In the genomic region with DNA sequence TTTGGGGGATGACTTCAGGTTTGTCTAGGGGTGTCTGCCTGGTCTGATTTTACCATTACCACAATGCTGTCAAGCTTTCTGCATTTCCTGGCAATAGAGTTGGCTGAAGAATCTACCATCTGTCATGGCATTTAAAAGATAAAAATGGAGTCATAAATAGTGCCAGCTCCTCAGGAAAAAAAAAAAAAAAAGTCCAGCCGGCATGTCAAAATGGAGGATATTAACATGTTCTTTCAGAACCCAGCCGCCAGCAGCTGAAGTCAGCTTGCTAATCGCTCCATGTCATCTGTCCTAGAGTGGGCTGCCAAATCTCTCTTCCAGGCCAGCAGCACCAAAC, we compare ENCODE assay signal across 8 mouse cellular contexts.
DNase-seq lines count a peak whose midpoint lies in the region; ATAC-seq and TF ChIP-seq lines count a peak whose summit lies in the region.

No protein-coding gene starts in this region.

- peaks cover 18% of the 10 kb centered on the region for H3K4me1 ChIP-seq in forebrain, embryonic 13.5 days
- H3K4me1 ChIP-seq in forebrain, embryonic 10.5 days, result no peaks in the 10 kb centered on the region
- H3K4me1 ChIP-seq in neural tube, embryonic 12.5 days, result peaks cover 5% of the 10 kb centered on the region; the same call in 1 of the 2 replicates

- H3K27me3 ChIP-seq in forebrain, embryonic 13.5 days, result no peaks in the 10 kb centered on the region
- H3K27me3 ChIP-seq in forebrain, embryonic 10.5 days (ENCODE audit: poor library complexity, severe bottlenecking), result no peaks in the 10 kb centered on the region
- no peaks in the 10 kb centered on the region for H3K27me3 ChIP-seq in neural tube, embryonic 12.5 days (replicated peaks)

- peak; percentile 89 for ATAC-seq in forebrain, embryonic 13.5 days
- ATAC-seq in neural tube, embryonic 12.5 days (ENCODE audit: low FRiP score, low read depth), result peak; percentile 42
- no peak for ATAC-seq in granulocyte monocyte progenitor cell, adult 5-6 weeks (replicated peaks; ENCODE audit: poor library complexity, severe bottlenecking)

- intact Hi-C loops in heart, postnatal 25 days (cut with DNase I), result no loop called here

- H3K4me2 ChIP-seq in forebrain, embryonic 13.5 days, result no peak overlapping the region
- H3K4me2 ChIP-seq in neural tube, embryonic 12.5 days (replicated peaks), result no peak overlapping the region

- no peak overlapping the region for H3K4me3 ChIP-seq in forebrain, embryonic 13.5 days
- no peak overlapping the region for H3K4me3 ChIP-seq in forebrain, embryonic 10.5 days
- peak overlapping the region; percentile 21; the same call in 1 of the 2 replicates for H3K4me3 ChIP-seq in layer of hippocampus, adult 2 months
- H3K4me3 ChIP-seq in neural tube, embryonic 12.5 days, result no peak overlapping the region

- DNase-seq in forebrain, embryonic 10.5 days (ENCODE audit: extremely low spot score, low spot score), result no peak
- peak; percentile 85 to 87 for DNase-seq in cerebellum, postnatal 10 days
- peak; percentile 71 to 81 for DNase-seq in layer of hippocampus, adult 2 months (ENCODE audit: low spot score in 2 of 2)
- DNase-seq in heart, postnatal 25 days (ENCODE audit: low spot score), result no peak
- no peak for DNase-seq in urinary bladder, postnatal 36 days (ENCODE audit: low spot score in 2 of 2)

- H3K27ac ChIP-seq in forebrain, embryonic 13.5 days, result peak overlapping the region; percentile 94
- no peak overlapping the region for H3K27ac ChIP-seq in forebrain, embryonic 10.5 days
- H3K27ac ChIP-seq in layer of hippocampus, adult 2 months, result peak overlapping the region; percentile 79
- no peak overlapping the region for H3K27ac ChIP-seq in neural tube, embryonic 12.5 days

- WGBS in forebrain, embryonic 13.5 days, result 35% methylated on average over 3 of the region's 3 CpGs
- WGBS in forebrain, embryonic 10.5 days, result 84% methylated on average over 3 of the region's 3 CpGs
- 63% methylated on average over 3 of the region's 3 CpGs for WGBS in neural tube, embryonic 12.5 days

- no peaks in the 10 kb centered on the region for H3K36me3 ChIP-seq in forebrain, embryonic 13.5 days (ENCODE audit: poor library complexity, severe bottlenecking)
- H3K36me3 ChIP-seq in forebrain, embryonic 10.5 days (replicated peaks), result peaks cover 8% of the 10 kb centered on the region; the same call in 1 of the 2 replicates
- no peaks in the 10 kb centered on the region; the same call in 1 of the 2 replicates for H3K36me3 ChIP-seq in neural tube, embryonic 12.5 days

- TF ChIP-seq CTCF in layer of hippocampus, adult 2 months (conservative IDR thresholded peaks at IDR 0.05), result no peak

- H3K9me3 ChIP-seq in forebrain, embryonic 13.5 days (replicated peaks), result no peaks in the 10 kb centered on the region
- H3K9me3 ChIP-seq in forebrain, embryonic 10.5 days, result no peaks in the 10 kb centered on the region
- H3K9me3 ChIP-seq in neural tube, embryonic 12.5 days, result no peaks in the 10 kb centered on the region

- 0 out of 2 replicates have a peak overlapping the region, but pooled peaks have one; percentile 16 for H3K9ac ChIP-seq in forebrain, embryonic 13.5 days
- H3K9ac ChIP-seq in neural tube, embryonic 12.5 days, result no peak overlapping the region

Comparison
In these comparisons a context has a peak if more than half of its experiments do, and no peak if none do; other contexts are left out.
1. H3K27ac ChIP-seq: peak in forebrain, embryonic 13.5 days (single experiment) and layer of hippocampus, adult 2 months (single experiment); none in forebrain, embryonic 10.5 days (single experiment) and neural tube, embryonic 12.5 days (single experiment).
2. DNase-seq: peak in cerebellum, postnatal 10 days (2 of 2) and layer of hippocampus, adult 2 months (2 of 2); none in forebrain, embryonic 10.5 days (single experiment), heart, postnatal 25 days (single experiment) and urinary bladder, postnatal 36 days (0 of 2).